Mouse (Mus musculus) bone marrow, adult 2 months (tissue): ENCODE measurements around the gene Kazald1.

Source experiments
- CTCF ChIP-seq: fragments of 200-500 bp; IDR thresholded peaks from 2 replicates; pipeline ENCODE4 v1.5.1; 2011; ENCODE audit warnings: low read length, control low read depth; ENCODE audit not compliant: control insufficient read depth, insufficient read depth
- POLR2A ChIP-seq: fragments of 200-500 bp; IDR thresholded peaks from 2 replicates; pipeline ENCODE4 v1.6.1; 2011; ENCODE audit warnings: low read depth, mild to moderate bottlenecking, control low read depth, low read length, borderline replicate concordance; ENCODE audit not compliant: control insufficient read depth

DNA sequence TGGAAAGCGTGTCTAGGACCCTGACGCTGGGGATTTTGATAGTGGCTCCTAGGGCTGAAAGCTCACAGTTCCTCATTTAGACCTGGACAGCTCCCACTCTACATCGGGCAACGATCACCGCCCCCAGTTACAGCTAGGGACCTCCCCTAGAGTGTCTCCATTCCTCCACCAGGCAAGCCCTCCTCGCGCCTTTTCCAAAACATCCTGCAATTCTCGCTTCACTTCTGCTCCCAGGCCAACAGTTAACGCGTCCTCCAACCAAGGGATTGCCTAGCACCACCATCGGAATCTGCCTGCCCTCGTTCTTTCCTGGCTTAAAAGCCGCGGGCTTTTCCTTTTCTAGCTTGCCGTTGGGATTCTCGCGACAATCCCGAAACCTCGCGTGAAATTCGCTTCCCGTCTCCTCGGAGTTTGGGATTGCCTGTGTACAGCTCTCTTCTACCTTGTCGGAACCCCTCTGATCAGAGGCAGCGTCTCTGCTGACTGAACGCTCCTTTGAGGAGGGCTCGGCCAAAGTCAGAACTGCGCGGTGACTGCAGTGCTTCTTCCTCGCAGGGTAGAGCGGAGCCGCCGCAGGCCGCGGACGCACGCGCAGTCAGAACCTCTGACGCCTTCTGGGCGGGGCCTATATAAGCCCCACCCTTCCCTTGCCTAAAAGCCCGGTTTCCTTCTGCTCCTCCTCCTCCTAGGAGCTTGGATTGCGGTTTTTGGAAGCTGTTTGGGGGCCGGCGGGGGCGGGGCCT, at the start of gene Kazald1:
- TF ChIP-seq POLR2A (peak; percentile 86; the same call in 1 of the 2 replicates), CTCF (no peak)
